Mouse (Mus musculus) limb, embryonic 11.5 days (tissue): ENCODE data around the gene Hmgcs1. TPM values are rescaled to one million over a fixed set of nuclear protein-coding genes. Genes with fewer than 3 reads are reported as not detected.

Experiments used
- polyA plus RNA-seq: library from polyadenylated mRNA; unstranded; fragments of >200 nt; fragmentation: Nextera tagmentation; extraction: Ambion mirVana; gene quantifications from 2 replicates; pipeline ENCODE4 v1.2.1, GENCODE M21; 2014

Gene Hmgcs1
- polyA plus RNA-seq, 1 experiment from 2014 or later: 212 TPM

Other genes with a start within 250 kb of the Hmgcs1 start
- gene 4833420G17Rik, start 227.6 kb upstream of the Hmgcs1 start, polyA plus RNA-seq: 89.0 and 92.8 TPM in 2 replicates
- gene Tmem267, start 202.3 kb upstream of the Hmgcs1 start, polyA plus RNA-seq: 0.92 and 1.3 TPM in 2 replicates
- 0.84 and 1.4 TPM in 2 replicates for gene 3110070M22Rik, start 202.0 kb upstream of the Hmgcs1 start, polyA plus RNA-seq
- gene Ccl28, start 66.6 kb upstream of the Hmgcs1 start, polyA plus RNA-seq: 0.12 and 0.13 TPM in 2 replicates
- 1.8 and 2.0 TPM in 2 replicates for gene Nim1k, start 65.5 kb downstream of the Hmgcs1 start, polyA plus RNA-seq
- gene Zfp131, start 100.5 kb downstream of the Hmgcs1 start, polyA plus RNA-seq: 44.4 and 47.9 TPM in 2 replicates
- not detected in 2 replicates for gene AF067063, start 139.8 kb downstream of the Hmgcs1 start, polyA plus RNA-seq
- gene D13Ertd608e, start 145.6 kb downstream of the Hmgcs1 start, polyA plus RNA-seq: not detected in 2 replicates
- gene Tcstv1, start 204.4 kb downstream of the Hmgcs1 start, polyA plus RNA-seq: not detected in 2 replicates
- gene Gm21761, start 238.9 kb downstream of the Hmgcs1 start, polyA plus RNA-seq: not detected in 2 replicates